Mouse (Mus musculus): ENCODE measurements around the gene Olfr317.
"Not testable (repeated sequence)": the region's sequence is repeated elsewhere in the genome, so short reads cannot be mapped to it uniquely, and the experiment has no call there.

Gene Olfr317

GRCm38 (mm10) chr11:58738792-58739262 is at the start of gene Olfr317:
TSS of gene Olfr317 (minus strand) at chr11:58739212.
- DNase-seq (ENCODE audit: low spot score): no peak

- DNase-seq (ENCODE audit: low spot score): no peak
Measured at GRCm38 (mm10) chr11:58788346-58788745, 49.3 kb upstream of the Olfr317 start.

- no peak for DNase-seq (ENCODE audit: low spot score)
Measured at GRCm38 (mm10) chr11:58787651-58788050, 48.6 kb upstream of the Olfr317 start.

- DNase-seq (ENCODE audit: low spot score): no peak
Measured at GRCm38 (mm10) chr11:58784182-58784581, 45.2 kb upstream of the Olfr317 start.

GRCm38 (mm10) chr11:58782480-58783089 is 43.6 kb upstream of the Olfr317 start, which contains the start of gene Olfr314:
TSS of gene Olfr314 (plus strand) at chr11:58782952.
- no peak for DNase-seq (ENCODE audit: low spot score)

- no peak for DNase-seq (ENCODE audit: low spot score)
Measured at GRCm38 (mm10) chr11:58772888-58773287, 33.9 kb upstream of the Olfr317 start, which contains the start of gene Olfr315. TSS of gene Olfr315 (plus strand) at chr11:58773188.

- no peak for DNase-seq (ENCODE audit: low spot score)
Measured at GRCm38 (mm10) chr11:58752434-58752833, 13.4 kb upstream of the Olfr317 start, which contains the start of gene Olfr316. TSS of gene Olfr316 (plus strand) at chr11:58752734.

GRCm38 (mm10) chr11:58751096-58751495 is 12.1 kb upstream of the Olfr317 start:
- not testable (repeated sequence) for DNase-seq (ENCODE audit: low spot score)

- no peak for DNase-seq (ENCODE audit: low spot score)
Measured at GRCm38 (mm10) chr11:58733372-58733771, 5.6 kb downstream of the Olfr317 start.

- not testable (repeated sequence) for DNase-seq (ENCODE audit: low spot score)
Measured at GRCm38 (mm10) chr11:58727896-58728650, 10.9 kb downstream of the Olfr317 start.

- DNase-seq (ENCODE audit: low spot score): no peak
Measured at GRCm38 (mm10) chr11:58723914-58724313, 15.1 kb downstream of the Olfr317 start, which contains the start of gene Olfr318. TSS of gene Olfr318 (minus strand) at chr11:58724014.

GRCm38 (mm10) chr11:58719701-58720100 is 19.3 kb downstream of the Olfr317 start:
- DNase-seq (ENCODE audit: low spot score): no peak

- DNase-seq (ENCODE audit: low spot score): not testable (repeated sequence)
Measured at GRCm38 (mm10) chr11:58717723-58718122, 21.3 kb downstream of the Olfr317 start.

GRCm38 (mm10) chr11:58709086-58709485 is 29.9 kb downstream of the Olfr317 start:
- DNase-seq (ENCODE audit: low spot score): no peak

- DNase-seq (ENCODE audit: low spot score): no peak
Measured at GRCm38 (mm10) chr11:58698862-58699261, 40.1 kb downstream of the Olfr317 start, which contains the start of gene Olfr319. TSS of gene Olfr319 (plus strand) at chr11:58699162.
